Mouse (Mus musculus): ENCODE results near the gene Slc30a9.

GRCm38 (mm10) chr5:67307659-67308222, 986 bp downstream of the Slc30a9 start:
- TF ChIP-seq CTCF (IDR thresholded peaks at IDR 0.05; ENCODE audit: borderline replicate concordance, control insufficient read depth, extremely low read depth, insufficient read depth, low read length, poor library complexity), result no peak
- TF ChIP-seq POLR2A (IDR thresholded peaks at IDR 0.05; ENCODE audit: control insufficient read depth, extremely low read depth, insufficient read depth, low read length, poor library complexity), result no peak

Measured in thymus, adult 2 months (tissue).